Mouse (Mus musculus) thymus, postnatal 36 days (tissue): ENCODE results near the gene Rpa1.

Experiments used
- DNase-seq, 2 experiments: peaks; one replicate each; pipeline ENCODE4 v3.0.0; 2022; ENCODE audit warnings: mixed read lengths in 2 of 2

Rpa1 gene

GRCm38 (mm10) chr11:75261016-75261415 lies 87.1 kb downstream of the Rpa1 start:
- no peak for DNase-seq

GRCm38 (mm10) chr11:75259996-75260561 lies 88.0 kb downstream of the Rpa1 start:
- DNase-seq, result no peak

- no peak for DNase-seq
These were observed 88.7 kb downstream of the Rpa1 start for GRCm38 (mm10) chr11:75259416-75259815.

GRCm38 (mm10) chr11:75257056-75257648 lies 91.0 kb downstream of the Rpa1 start:
- no peak for DNase-seq

- no peak for DNase-seq
These were observed 92.8 kb downstream of the Rpa1 start for GRCm38 (mm10) chr11:75255330-75255729.

GRCm38 (mm10) chr11:75254252-75254912 lies 93.7 kb downstream of the Rpa1 start:
- peak; percentile 24 to 47 for DNase-seq

- no peak for DNase-seq
These were observed 96.5 kb downstream of the Rpa1 start for GRCm38 (mm10) chr11:75251557-75252070.

GRCm38 (mm10) chr11:75251006-75251512 lies 97.1 kb downstream of the Rpa1 start:
- DNase-seq, result no peak

- no peak for DNase-seq
These were observed 98.5 kb downstream of the Rpa1 start for GRCm38 (mm10) chr11:75249588-75249987.
